Mouse (Mus musculus): ENCODE measurements around the gene Id3. TPM values are rescaled to one million over a fixed set of nuclear protein-coding genes. Genes with fewer than 3 reads are reported as not detected.

Gene Id3
- total and polyA plus RNA-seq, 2 experiments from 2014 or later, result 156 to 208 TPM

DNA sequence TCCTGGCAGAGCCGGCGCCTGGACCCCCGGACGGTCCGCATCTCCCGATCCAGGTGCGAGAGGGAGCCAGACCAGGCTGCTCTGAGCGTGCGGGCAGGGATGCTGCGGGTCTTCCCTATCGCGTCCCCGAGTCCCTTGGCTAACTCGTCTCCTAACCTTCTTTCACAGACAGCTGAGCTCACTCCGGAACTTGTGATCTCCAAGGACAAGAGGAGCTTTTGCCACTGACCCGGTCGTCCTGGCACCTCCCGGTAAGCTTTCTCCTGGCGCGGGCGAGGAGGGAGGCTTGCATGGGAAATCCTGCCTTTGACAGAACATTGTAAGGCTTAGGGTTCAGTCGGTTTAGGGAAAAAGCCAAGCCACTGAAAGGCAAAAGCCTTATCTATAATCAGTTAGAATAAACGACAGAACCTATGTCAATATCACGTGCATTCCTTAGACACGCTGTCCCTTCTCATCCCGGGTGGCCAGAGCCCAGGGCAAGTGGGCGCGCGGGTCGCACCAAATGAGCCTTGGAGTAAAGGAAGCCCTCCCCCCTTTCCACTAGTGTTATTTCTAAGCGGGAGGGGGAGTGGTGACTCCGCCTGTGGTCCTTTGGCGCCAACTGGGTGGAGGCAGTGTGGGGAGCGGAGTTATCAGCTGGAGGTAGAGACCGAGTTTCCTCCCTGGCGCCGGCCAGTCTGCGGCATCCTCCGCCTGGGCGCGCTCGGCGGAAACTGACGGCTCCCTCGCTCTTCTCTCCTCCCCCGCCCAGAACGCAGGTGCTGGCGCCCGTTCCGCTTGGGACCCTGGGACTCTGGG is 1.0 kb downstream of the Id3 start:
- no peak for ATAC-seq (ENCODE audit: low FRiP score)
- peaks cover 10% of the 10 kb centered on the region for H3K27me3 ChIP-seq (ENCODE audit: insufficient read depth, low read length)
- peaks cover 7% of the 10 kb centered on the region; the same call in 1 of the 2 replicates for H3K4me1 ChIP-seq (ENCODE audit: insufficient read depth, low read length)
- no peaks in the 10 kb centered on the region for H3K9me3 ChIP-seq (ENCODE audit: low read length)
- no peak for TF ChIP-seq CTCF (IDR thresholded peaks at IDR 0.05)
- WGBS, result under 1% methylated on average over 49 of the region's 50 CpGs
- peak; percentile 37 for DNase-seq (ENCODE audit: low spot score)
- H3K36me3 ChIP-seq (ENCODE audit: insufficient read depth, low read length), result no peaks in the 10 kb centered on the region
- H3K4me3 ChIP-seq (ENCODE audit: low read depth, low read length), result peak overlapping the region; percentile 50
- peak overlapping the region; percentile 69 for H3K27ac ChIP-seq (ENCODE audit: low read depth, low read length)
- peak overlapping the region; percentile 60 for H3K9ac ChIP-seq (replicated peaks; ENCODE audit: low read length, poor library complexity, severe bottlenecking)
- H3K4me2 ChIP-seq (ENCODE audit: low read depth, low read length, poor library complexity, severe bottlenecking), result peak overlapping the region; percentile 62

DNA sequence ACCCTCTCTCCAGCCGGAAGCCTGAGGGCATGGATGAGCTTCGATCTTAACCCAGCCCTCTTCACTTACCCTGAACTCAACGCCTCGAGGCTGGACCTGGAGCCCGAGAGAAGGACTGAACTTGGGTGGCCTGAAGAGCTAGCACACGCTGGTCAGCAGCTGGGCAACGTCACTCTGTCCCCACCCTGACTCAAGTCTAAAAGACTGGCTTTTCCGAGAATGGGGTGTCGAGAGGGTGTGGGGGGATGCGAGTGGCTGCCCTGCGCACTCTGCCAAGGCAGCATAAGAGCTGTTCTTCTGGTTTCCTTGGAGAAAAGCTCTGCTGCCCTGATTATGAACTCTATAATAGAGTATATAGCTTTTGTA is 1.6 kb downstream of the Id3 start:
- under 1% methylated on average over 11 of the region's 11 CpGs for WGBS
- Histone ChIP-seq H3K36me3 (ENCODE audit: insufficient read depth, low read length) (no peaks in the 10 kb centered on the region), H3K4me2 (ENCODE audit: low read depth, low read length, poor library complexity, severe bottlenecking) (peak overlapping the region; percentile 62), H3K9ac (replicated peaks; ENCODE audit: low read length, poor library complexity, severe bottlenecking) (peak overlapping the region; percentile 60), H3K9me3 (ENCODE audit: low read length) (no peaks in the 10 kb centered on the region), H3K27ac (ENCODE audit: low read depth, low read length) (peak overlapping the region; percentile 69), H3K4me3 (ENCODE audit: low read depth, low read length) (peak overlapping the region; percentile 50), H3K4me1 (ENCODE audit: insufficient read depth, low read length) (peaks cover 7% of the 10 kb centered on the region; the same call in 1 of the 2 replicates), H3K27me3 (ENCODE audit: insufficient read depth, low read length) (peaks cover 10% of the 10 kb centered on the region)
- no peak for DNase-seq (ENCODE audit: low spot score)
- no peak for TF ChIP-seq CTCF (IDR thresholded peaks at IDR 0.05)
- ATAC-seq (ENCODE audit: low FRiP score), result no peak

DNA sequence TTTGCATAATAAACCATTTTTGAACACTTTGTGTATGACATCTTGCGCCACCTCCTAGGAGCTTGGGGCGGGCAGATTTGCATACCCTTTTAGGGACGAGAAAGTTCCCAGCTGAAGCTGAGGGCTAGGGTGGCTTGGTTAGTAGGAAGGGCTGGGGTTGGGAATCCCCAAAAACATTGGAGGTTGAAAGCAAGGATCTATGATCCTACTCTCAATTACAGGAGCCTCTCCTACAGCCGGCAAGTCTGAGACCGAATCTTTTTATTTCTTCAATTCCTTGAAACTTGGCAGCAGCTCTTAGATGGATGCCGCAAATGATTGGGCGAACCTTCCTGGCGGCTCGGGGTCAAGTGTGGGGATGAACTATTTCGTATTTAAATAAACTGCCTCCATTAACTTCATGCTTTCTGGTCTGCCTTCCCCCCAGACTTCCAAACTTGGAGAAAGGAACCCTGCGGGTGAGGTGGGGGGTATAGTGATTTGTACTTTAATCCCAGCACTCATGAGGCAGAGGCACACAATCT is 2.1 kb downstream of the Id3 start:
- peaks cover 10% of the 10 kb centered on the region for H3K27me3 ChIP-seq (ENCODE audit: insufficient read depth, low read length)
- no peaks in the 10 kb centered on the region for H3K36me3 ChIP-seq (ENCODE audit: insufficient read depth, low read length)
- 10% methylated on average over 11 of the region's 11 CpGs for WGBS
- H3K4me2 ChIP-seq (ENCODE audit: low read depth, low read length, poor library complexity, severe bottlenecking), result peak overlapping the region; percentile 62
- no peak for ATAC-seq (ENCODE audit: low FRiP score)
- peak overlapping the region; percentile 50 for H3K4me3 ChIP-seq (ENCODE audit: low read depth, low read length)
- no peak for DNase-seq (ENCODE audit: low spot score)
- no peak overlapping the region for H3K9ac ChIP-seq (replicated peaks; ENCODE audit: low read length, poor library complexity, severe bottlenecking)
- H3K4me1 ChIP-seq (ENCODE audit: insufficient read depth, low read length), result peaks cover 7% of the 10 kb centered on the region; the same call in 1 of the 2 replicates
- H3K27ac ChIP-seq (ENCODE audit: low read depth, low read length), result no peak overlapping the region
- H3K9me3 ChIP-seq (ENCODE audit: low read length), result no peaks in the 10 kb centered on the region
- TF ChIP-seq CTCF (IDR thresholded peaks at IDR 0.05), result no peak

DNA sequence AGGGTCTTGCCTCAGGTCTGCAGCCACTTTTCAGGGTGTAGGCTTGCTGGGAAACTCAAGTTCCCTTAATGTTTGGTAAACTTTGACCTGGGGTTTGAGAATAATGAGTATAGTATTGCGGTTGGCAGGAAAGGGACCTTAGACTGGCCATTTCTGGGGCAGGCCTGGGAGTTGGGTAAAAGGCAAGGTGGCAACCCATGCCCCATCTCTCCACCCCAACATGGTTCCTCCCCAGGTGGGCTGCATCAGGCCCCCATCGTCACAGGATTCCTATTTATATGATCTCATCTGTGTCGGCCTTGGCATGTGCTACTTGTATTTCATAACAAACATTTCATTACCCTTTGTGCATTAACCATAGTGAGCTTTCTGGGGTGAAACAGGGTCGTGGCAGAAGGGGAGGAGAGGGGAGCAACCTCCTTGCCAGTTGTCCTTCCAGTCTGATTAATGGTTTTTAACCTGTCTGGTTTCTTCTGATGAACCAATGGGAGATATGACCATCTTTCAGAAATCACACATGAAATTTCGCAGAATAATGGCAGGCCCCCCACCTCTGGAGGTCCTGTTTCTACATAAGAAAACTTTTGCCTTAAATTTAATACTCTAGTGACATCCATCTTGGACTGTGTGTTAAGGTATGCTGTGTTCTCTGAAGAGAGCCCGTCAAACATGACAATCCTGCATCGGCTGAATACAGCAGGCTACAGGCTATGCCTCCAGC is 2.9 kb downstream of the Id3 start:
- peak overlapping the region; percentile 62 for H3K4me2 ChIP-seq (ENCODE audit: low read depth, low read length, poor library complexity, severe bottlenecking)
- H3K36me3 ChIP-seq (ENCODE audit: insufficient read depth, low read length), result no peaks in the 10 kb centered on the region
- peaks cover 7% of the 10 kb centered on the region; the same call in 1 of the 2 replicates for H3K4me1 ChIP-seq (ENCODE audit: insufficient read depth, low read length)
- H3K9me3 ChIP-seq (ENCODE audit: low read length), result no peaks in the 10 kb centered on the region
- WGBS, result 21% methylated on average over 7 of the region's 7 CpGs
- peaks cover 10% of the 10 kb centered on the region for H3K27me3 ChIP-seq (ENCODE audit: insufficient read depth, low read length)
- no peak overlapping the region for H3K27ac ChIP-seq (ENCODE audit: low read depth, low read length)
- H3K9ac ChIP-seq (replicated peaks; ENCODE audit: low read length, poor library complexity, severe bottlenecking), result no peak overlapping the region
- H3K4me3 ChIP-seq (ENCODE audit: low read depth, low read length), result peak overlapping the region; percentile 50
- TF ChIP-seq CTCF (IDR thresholded peaks at IDR 0.05), result no peak
- no peak for DNase-seq (ENCODE audit: low spot score)
- ATAC-seq (ENCODE audit: low FRiP score), result no peak

DNA sequence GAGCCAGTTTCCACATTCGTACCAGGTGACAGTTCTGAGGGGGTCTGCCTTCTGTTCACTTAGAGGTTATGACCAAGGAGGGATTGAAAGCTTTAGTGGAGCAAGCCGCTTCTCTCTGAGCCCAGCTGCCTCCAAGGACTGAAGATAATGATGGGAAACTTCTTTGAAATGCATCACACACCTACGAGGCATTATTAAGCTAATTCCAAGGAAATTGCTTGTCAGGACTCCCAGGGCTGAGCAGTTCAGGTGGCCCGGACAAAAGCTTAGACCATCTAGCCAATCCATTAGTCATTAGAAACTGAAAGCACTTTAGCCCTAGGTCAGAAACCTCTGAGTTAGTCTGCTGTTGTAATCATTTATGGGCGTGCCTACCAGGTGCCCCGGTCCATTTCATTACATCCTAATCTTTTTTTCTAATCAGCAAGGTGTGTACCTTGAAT is 3.4 kb downstream of the Id3 start:
- no peak overlapping the region for H3K9ac ChIP-seq (replicated peaks; ENCODE audit: low read length, poor library complexity, severe bottlenecking)
- H3K36me3 ChIP-seq (ENCODE audit: insufficient read depth, low read length), result no peaks in the 10 kb centered on the region
- no peak for DNase-seq (ENCODE audit: low spot score)
- peaks cover 10% of the 10 kb centered on the region for H3K27me3 ChIP-seq (ENCODE audit: insufficient read depth, low read length)
- H3K4me1 ChIP-seq (ENCODE audit: insufficient read depth, low read length), result peaks cover 7% of the 10 kb centered on the region; the same call in 1 of the 2 replicates
- WGBS, result 14% methylated on average over 6 of the region's 6 CpGs
- no peaks in the 10 kb centered on the region for H3K9me3 ChIP-seq (ENCODE audit: low read length)
- H3K27ac ChIP-seq (ENCODE audit: low read depth, low read length), result no peak overlapping the region
- ATAC-seq (ENCODE audit: low FRiP score), result no peak
- no peak for TF ChIP-seq CTCF (IDR thresholded peaks at IDR 0.05)
- H3K4me2 ChIP-seq (ENCODE audit: low read depth, low read length, poor library complexity, severe bottlenecking), result peak overlapping the region; percentile 0; the same call in 1 of the 2 replicates
- H3K4me3 ChIP-seq (ENCODE audit: low read depth, low read length), result no peak overlapping the region

Data from midbrain, postnatal 0 days (tissue).